Mouse (Mus musculus): ENCODE measurements around the gene Tamm41. TPM values are rescaled to one million over a fixed set of nuclear protein-coding genes. Genes with fewer than 3 reads are reported as not detected.
A peak's percentile ranks its signal among the peaks of the same experiment; 100 is the strongest.

The Tamm41 gene
- total RNA-seq, 2 experiments from 2014 or later = 6.5 to 8.3 TPM

- intact Hi-C loops (cut with DNase I) = no loop called here
- DNase-seq = no peak
Observed at GRCm38 (mm10) chr6:114987966-114988618, 49.6 kb downstream of the Tamm41 start.

- DNase-seq = no peak
- intact Hi-C loops (cut with DNase I) = no loop called here
Observed at GRCm38 (mm10) chr6:114982671-114983070, 55.0 kb downstream of the Tamm41 start.

GRCm38 (mm10) chr6:114979715-114980114, 58.0 kb downstream of the Tamm41 start:
- DNase-seq = no peak
- intact Hi-C loops (cut with DNase I) = no loop called here

GRCm38 (mm10) chr6:114976915-114977419, 60.7 kb downstream of the Tamm41 start:
- intact Hi-C loops (cut with DNase I) = no loop called here
- peak; percentile 19 to 45 for DNase-seq

- intact Hi-C loops (cut with DNase I) = loop anchor here (5.0 kb wide), 1 partner anchor 33 kb away; no protein-coding TSS in a partner anchor
- no peak for DNase-seq
Observed at GRCm38 (mm10) chr6:114974331-114974730, 63.3 kb downstream of the Tamm41 start.

- no peak for DNase-seq
- intact Hi-C loops (cut with DNase I) = loop anchor here (5.0 kb wide), 1 partner anchor 34 kb away; no protein-coding TSS in a partner anchor
Observed at GRCm38 (mm10) chr6:114972988-114973387, 64.7 kb downstream of the Tamm41 start.

GRCm38 (mm10) chr6:114970895-114971294, 66.8 kb downstream of the Tamm41 start:
- no peak for DNase-seq
- intact Hi-C loops (cut with DNase I) = loop anchor here (5.0 kb wide), 1 partner anchor 36 kb away; no protein-coding TSS in a partner anchor

GRCm38 (mm10) chr6:114970386-114970785, 67.3 kb downstream of the Tamm41 start:
- no peak for DNase-seq
- intact Hi-C loops (cut with DNase I) = loop anchor here (5.0 kb wide), 1 partner anchor 37 kb away; no protein-coding TSS in a partner anchor

- intact Hi-C loops (cut with DNase I) = loop anchor here (5.0 kb wide), 2 partner anchors 37 to 38 kb away; no protein-coding TSS in a partner anchor
- DNase-seq = peak; percentile 19 to 20
Observed at GRCm38 (mm10) chr6:114969213-114970120, 68.2 kb downstream of the Tamm41 start, which contains the start of gene Vgll4. TSS of gene Vgll4 (minus strand) at chr6:114969994.

- peak; percentile 34 to 49 for DNase-seq
- intact Hi-C loops (cut with DNase I) = loop anchor here (5.0 kb wide), 1 partner anchor 36 kb away; no protein-coding TSS in a partner anchor
Observed at GRCm38 (mm10) chr6:114968361-114969212, 69.1 kb downstream of the Tamm41 start.

GRCm38 (mm10) chr6:114967623-114968022, 70.1 kb downstream of the Tamm41 start:
- no peak for DNase-seq
- intact Hi-C loops (cut with DNase I) = loop anchor here (5.0 kb wide), 1 partner anchor 35 kb away; no protein-coding TSS in a partner anchor

- intact Hi-C loops (cut with DNase I) = loop anchor here (5.0 kb wide), 1 partner anchor 34 kb away; no protein-coding TSS in a partner anchor
- no peak for DNase-seq
Observed at GRCm38 (mm10) chr6:114966396-114967154, 71.1 kb downstream of the Tamm41 start.

GRCm38 (mm10) chr6:114965802-114966201, 71.9 kb downstream of the Tamm41 start:
- DNase-seq = no peak
- intact Hi-C loops (cut with DNase I) = loop anchor here (5.0 kb wide), 1 partner anchor 34 kb away; no protein-coding TSS in a partner anchor

GRCm38 (mm10) chr6:114965396-114965795, 72.3 kb downstream of the Tamm41 start:
- intact Hi-C loops (cut with DNase I) = loop anchor here (5.0 kb wide), 1 partner anchor 33 kb away; no protein-coding TSS in a partner anchor
- DNase-seq = no peak

- no peak for DNase-seq
- intact Hi-C loops (cut with DNase I) = no loop called here
Observed at GRCm38 (mm10) chr6:114964235-114964634, 73.4 kb downstream of the Tamm41 start.

- intact Hi-C loops (cut with DNase I) = no loop called here
- DNase-seq = no peak
Observed at GRCm38 (mm10) chr6:114963636-114964035, 74.0 kb downstream of the Tamm41 start.

GRCm38 (mm10) chr6:114961276-114962068, 76.2 kb downstream of the Tamm41 start:
- intact Hi-C loops (cut with DNase I) = no loop called here

GRCm38 (mm10) chr6:114959012-114959398, 78.7 kb downstream of the Tamm41 start:
- DNase-seq = no peak
- intact Hi-C loops (cut with DNase I) = no loop called here

More at GRCm38 (mm10) chr6:114961276-114962068, 76.2 kb downstream of the Tamm41 start:
- no peak for DNase-seq
